Mouse (Mus musculus) adrenal gland, adult (tissue): ENCODE data around the gene Prr3.
A peak's percentile ranks its signal among the peaks of the same experiment; 100 is the strongest.
"Not testable (repeated sequence)": the region's sequence is repeated elsewhere in the genome, so short reads cannot be mapped to it uniquely, and the experiment has no call there.

Experiments
- DNase-seq, 2 experiments: peaks; one replicate each; pipeline ENCODE4 v3.0.0; 2022 to 2023; ENCODE audit warnings: low spot score in 1 of 2; ENCODE audit not compliant: inconsistent age in 2 of 2

Gene Prr3

DNA sequence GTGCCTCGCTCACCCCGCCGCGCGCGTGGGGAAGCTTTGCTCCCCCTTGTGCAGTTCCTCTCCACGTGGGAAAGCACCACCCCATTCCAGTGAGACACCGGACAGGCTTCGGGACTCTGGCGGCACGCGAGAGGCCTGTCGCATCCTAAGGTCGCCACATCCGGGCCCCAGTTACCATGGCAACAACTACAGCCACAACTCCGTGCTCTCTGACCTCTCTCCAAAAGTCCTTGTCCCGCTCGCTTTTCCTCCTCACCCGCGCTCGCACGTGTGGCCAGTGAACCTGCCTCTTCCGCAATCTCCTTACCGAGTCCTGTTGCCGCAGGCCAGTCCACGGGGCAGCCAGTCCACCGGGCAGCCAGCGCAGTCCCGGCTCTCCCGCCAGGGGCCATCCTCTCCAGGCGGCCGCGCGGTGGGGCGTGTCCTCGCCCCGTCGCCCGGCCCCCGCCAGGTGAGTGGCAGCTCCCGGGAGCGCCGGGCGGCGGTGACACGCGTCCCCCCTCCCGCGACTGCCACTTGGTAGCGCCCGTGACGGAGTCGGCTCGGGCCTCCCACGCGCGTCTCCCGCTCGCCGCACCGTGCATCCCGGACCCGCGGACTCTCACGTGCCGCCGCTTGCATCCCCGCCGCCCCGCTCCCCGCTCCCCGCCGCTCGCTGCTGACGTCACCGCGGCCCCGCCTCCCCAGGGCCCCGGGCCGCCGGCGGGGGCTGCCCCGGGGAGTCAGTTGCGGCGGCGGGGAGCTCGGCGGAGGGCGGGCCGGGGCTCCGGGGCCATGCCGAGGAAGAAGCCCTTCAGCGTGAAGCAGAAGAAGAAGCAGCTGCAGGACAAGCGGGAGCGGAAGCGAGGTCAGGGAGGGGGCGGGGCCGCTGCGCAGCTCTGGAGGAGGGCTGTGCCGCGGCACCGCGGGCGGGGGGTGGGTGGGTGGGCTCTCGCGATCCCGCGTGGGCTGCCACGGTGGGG, at the start of gene Prr3, which contains the start of gene Gnl1:
Gene Prr3 (minus strand): TSS at position 836 of the 962 bp plus-strand sequence.
Gene Gnl1 (plus strand): TSS at position 451 of the 962 bp plus-strand sequence.
- DNase-seq, result peak; percentile 95 to 99

DNA sequence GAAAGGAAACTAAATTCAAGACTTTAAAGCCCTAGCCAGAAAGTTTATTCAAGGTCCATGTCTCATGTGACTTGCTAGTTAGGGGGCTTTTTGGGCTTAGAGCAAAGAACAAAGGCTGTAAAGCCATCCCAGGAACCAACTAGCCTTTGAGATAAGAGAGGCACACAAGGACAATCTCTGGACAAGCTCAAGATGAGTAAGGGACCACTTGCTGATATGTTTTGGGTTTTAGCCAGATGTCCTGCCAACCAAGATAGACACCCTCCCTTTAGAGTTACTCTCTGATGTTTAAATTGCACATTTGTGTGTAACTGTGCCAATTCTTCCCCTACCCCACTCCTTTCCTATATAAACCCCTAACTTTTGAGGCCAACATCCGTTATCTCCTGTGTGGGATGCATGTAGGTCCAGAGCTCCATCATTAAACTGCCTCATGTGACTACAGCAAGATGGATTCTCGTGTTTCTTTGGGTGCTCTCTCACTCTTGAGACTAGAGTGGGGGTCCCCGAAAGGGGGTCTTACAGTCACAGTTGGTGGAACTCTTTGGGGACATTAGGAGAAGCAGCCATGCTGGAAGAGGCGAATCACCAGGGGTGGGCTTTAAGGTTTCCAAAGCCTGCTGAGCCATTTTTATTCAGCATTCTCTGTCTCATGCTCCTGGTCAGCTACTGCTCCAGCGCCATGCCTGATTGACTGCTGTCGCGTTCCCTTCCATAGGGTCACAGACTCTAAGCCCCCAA, 49.0 kb upstream of the Prr3 start:
- no peak for DNase-seq

DNA sequence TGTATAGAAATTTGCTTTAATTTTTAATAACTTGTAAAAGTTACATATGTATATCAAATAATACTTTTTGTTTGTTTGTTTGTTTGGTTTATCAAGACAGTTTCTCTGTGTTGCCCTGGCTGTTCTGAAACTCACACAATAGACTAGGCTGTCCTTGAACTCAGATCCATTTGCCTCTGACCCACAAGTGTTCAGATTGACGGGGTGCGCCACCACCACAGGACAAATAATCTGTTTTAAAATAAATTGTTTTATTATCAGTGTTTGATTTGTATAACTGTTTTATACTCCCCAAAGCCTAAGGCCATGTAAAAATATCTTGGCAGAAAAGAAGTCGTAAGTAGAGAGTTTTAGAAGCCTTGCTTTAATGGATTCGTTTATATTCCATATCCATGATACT, 47.6 kb upstream of the Prr3 start:
- DNase-seq, result no peak

DNA sequence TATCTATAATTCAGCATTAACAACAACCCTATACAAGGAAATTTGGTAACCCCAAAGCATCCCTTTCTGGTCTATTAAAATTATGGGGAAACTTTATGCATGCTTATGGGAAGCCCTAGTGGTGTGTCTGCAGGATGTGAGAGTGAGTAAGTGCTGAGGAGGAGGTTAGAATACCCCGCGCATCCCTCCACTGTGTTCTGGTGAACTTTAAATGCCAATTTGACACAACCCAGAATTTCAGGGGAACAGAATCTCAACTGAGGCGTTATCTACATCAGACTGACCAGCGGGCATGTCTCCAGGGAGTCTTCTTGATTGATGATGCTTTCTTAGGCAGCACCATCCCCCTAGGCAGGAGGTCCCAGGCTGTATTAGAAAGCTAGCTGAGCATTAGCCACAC, 45.9 kb upstream of the Prr3 start:
- no peak for DNase-seq

DNA sequence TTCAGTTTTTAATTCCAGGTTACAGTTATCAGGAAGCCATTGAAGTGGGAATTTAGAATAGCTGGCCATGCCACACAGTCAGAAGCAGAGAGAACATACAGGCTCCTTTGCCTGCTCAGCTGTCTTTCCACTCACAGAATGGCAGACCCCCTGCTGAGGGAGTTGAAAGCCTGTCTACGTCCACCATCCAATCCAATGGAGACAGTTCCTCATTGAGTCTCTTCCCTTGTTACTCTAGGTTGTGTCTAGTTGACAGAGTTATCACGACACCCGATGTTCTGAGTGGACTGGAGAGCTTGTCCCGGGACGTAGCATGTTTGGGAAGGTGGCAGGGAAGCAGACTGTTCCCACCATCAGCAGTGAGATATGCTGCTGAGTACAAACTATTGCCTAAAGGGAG, 45.2 kb upstream of the Prr3 start:
- no peak for DNase-seq

DNA sequence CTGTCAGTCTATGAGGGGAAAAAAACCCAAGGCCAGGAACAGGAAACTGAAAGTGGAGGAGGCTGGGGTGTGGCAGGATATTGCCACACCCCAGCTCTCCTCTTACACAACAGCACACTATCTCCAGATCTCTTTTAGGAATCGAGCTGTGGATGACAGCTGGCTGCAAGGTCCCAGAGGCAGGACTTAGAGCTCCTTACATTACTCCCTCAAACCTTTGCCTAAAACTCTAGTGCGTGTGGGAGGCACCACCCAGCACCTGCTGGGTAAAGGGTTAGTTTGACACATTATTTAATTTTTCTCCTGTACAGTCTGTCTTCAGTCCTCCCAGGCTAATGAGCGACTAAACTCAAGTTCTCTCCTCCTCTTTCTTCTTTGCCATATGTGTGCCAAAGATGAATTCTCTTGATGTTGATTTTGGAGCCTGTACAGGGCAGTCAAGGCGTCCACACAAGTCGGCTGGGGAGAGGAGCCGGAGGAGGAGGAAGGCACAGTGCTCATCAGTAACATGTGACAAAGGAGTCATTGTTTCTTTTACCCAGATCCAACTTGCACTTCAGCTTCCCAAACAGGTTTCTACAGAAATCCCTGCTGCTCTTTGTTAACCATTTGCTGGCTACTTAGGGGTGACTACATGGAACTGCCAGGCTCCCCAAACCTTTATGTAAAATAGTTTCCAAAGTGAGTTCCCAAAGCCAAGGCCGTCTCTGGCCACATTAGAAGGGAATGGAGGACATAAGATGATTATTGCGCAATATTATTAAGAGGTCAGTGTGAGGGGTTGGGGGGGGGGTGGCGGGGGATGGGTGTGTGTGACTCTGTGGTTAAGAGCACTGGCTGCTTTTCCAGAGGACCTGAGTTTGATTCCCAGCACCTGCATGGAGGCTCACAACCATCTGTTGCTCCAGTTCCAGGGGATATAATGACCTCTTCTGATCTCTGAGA, 43.9 kb upstream of the Prr3 start:
- peak; percentile 50 to 82 for DNase-seq

DNA sequence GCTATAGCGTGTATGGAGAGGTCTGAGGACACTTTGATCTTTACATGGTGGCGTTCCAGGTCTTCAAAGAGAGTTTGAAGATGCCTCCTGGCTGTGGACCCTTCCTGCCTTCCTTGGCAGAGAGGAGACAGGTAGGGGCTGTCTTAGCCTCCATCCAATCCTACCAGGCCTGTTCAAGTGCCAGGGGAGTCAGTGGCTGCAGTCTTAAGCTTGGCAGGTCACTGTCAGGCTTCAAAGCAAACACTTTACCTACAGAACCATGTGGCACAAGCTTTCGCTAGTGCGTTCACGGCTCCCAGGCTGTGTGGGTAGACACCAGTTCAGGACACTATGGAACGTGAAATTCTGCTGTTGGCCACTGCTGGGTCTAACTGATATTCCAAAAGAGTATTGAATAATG, 42.9 kb upstream of the Prr3 start:
- no peak for DNase-seq

DNA sequence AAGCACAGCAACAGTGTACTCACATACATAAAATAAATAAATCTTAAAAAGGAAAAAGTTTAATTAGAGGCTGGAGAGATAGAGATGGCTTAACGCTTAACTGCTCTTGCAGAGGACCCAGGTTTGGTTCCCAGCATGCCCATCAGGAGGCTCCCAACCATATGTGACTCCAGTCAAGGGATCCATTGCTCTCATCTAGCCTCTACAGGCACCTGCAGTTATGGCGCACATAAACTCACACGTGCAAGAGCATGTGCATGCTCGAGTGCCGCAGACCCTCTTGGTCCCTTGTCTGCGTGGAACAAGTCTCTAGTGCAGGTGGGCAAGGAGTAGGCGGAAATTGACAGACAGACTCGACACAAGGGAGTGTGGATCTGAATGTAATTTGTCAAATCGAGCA, 42.1 kb upstream of the Prr3 start:
- no peak for DNase-seq

DNA sequence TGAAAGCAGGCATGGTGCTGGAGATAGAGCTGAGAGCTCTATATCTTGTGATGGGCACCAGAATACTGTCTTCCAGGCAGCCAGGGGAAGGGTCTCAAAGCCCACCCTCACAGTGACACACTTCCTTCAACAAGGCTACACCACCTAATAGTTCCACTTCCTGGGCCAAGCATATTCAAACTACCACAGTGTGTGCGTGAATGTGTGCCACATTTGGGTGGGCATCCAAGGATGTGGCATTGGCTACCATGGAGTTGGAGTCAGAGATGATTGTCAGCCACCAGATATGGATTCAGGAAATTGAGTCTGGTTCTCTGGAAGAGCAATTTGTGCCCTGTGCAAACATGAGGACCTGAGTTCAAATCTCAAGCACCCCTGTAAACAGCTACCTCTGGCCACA, 41.3 kb upstream of the Prr3 start:
- peak in 1 of 2 experiments; percentile 49 for DNase-seq

DNA sequence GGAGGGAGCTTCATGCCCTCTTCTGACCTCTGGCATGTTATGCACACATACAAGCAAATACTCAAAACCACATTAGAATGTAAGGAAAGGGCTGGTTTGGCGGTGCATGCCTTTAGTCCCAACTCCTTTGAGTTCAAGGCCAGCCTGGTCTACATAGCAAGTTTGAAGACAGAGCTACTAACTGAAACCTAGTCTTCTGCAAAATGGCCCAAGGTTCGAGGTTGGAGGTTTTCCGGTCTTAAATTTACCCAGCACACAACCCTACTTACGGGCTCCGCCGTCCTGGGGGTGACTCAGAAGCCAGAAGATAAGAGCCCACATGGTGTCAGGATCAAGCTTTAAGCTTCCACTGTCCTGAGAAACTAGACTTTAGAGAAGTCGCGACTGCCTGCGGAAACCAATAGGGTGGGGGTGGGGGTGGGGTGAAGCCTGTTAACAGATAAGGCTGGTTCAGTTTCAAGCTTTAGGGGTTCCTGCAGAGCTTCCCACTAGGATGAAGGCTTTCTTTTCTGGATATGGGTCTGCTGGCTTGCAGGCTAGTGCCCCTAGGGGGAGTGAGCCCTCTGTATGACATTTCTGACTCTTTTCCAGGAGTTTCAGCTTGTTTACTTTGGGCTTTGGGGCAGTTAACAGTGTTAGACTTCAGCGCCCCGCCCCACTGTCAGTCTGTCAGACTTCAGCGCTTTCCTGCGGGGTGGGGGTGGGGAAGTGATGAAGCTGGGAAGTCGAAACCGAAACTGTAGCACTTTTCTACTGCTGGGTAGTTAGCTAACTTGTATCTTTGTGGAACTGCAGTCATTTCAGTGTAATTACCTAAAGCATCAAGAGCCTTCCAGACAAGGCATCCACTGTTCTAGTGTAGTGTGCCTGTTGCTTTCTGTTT, 40.4 kb upstream of the Prr3 start, which contains the start of gene H2-T24:
Gene H2-T24 (minus strand): TSS at position 370 of the 883 bp plus-strand sequence.
- peak; percentile 79 to 93 for DNase-seq

DNA sequence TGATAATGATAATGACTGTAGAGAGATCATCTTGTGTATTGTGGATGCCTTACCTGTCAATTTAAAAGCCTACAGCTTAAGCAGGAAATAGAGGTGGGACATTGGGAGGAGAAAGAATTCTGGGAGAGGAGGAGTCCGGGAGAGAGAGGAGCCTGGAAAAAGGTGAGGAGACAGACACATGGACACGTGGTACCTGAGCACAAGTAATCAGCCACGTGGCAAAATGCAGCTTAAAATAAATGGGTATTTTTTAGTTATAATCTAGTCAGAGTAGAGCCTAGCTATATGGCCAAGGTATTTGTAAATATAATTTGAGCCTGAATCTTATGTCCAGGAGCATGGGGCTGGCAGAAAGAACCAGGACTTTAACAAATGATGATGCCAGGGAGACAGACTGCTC, 39.5 kb upstream of the Prr3 start:
- DNase-seq, result no peak

DNA sequence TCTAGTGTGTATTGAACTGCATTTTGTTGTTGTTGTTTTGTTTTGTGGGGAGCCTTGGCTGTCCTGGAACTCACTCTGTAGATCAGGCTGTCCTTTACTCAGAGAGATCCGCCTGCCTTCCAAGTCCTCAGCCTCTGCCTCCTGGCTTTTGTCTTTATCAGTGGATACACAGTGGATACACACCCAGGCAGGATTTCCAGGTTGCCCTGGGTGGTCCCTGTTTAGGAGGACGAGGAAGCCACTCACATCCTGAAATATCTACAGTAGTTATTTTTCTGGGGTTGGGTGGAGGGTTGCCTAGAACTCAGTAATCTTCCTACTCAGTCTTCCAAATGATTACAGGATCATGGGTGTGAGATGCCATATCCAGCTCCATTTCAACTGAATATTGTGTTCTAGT, 38.9 kb upstream of the Prr3 start:
- DNase-seq, result peak in 1 of 2 experiments; percentile 71

DNA sequence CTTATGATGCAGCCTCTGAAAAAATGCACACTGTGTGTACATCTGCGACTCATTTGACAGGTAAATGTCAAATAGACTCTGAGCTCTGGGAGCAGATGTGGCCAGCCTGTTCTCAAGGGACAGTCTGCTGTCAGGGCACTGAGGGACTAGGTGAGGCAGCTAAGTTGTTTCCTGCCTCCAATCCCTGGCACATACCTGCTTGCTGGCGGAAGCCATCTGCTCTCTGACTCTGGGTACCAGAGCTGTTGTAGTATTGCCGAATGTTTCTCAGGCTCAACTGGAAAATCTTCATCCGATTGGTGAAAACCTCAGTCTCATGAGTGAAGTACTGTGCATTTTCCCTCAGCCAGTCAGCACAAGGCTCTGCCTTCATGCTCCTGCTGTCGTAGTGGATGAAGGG, 37.0 kb upstream of the Prr3 start:
- DNase-seq, result no peak

DNA sequence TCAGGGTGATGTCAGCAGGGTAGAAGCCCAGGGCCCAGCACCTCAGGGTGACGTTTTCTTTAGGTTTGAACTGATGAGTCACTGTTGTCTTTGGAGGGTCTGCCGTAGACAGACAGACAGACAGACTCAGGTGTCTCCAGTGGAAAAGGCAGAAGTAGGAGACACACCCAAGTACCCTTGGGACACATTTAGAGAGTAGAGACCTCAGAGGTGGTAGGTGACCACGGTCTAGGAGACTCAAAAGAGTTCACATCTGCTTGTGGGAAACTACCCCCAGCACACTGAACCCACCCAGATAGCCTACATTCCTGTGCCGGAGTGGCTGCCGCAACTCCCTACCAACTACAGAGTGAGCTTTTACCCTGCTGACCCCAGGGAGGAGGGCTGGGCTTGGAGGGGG, 34.9 kb upstream of the Prr3 start:
- no peak for DNase-seq

DNA sequence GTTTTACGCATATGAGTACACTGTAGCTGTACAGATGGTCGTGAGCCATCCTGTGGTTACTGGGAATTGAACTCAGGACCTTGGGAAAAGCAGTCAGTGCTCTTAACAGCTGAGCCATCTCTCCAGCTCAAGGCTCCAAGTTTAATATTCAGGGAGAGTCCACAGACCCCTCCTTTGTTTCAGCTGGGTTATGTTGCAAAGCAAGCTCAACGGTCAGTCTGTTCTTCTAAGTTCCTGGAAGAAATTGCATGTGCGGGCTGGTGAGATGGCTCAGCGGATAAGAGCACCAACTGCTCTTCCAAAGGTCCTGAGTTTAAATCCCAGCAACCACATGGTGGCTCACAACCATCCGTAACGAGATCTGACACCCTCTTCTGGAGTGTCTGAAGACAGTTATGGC, 24.4 kb upstream of the Prr3 start:
- not testable (repeated sequence) for DNase-seq

DNA sequence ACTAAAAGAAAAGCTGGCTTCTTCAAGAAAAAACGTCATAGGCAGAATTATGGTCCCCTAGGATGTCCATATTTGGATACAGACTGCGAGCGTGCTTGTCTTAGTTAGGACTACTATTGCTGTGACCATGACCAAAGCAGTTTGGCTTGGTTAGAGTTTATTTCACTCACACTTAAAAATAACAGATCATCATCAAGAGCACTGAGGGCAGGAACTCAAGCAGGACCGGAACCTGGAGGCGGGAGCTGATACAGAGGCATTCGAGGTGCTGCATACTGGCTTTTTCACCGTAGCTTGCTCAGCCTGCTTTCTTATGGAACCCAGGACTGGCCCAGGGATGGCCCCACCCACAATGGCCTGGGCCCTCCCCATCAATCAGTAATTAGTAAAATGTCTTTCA, 23.3 kb upstream of the Prr3 start:
- DNase-seq, result no peak

DNA sequence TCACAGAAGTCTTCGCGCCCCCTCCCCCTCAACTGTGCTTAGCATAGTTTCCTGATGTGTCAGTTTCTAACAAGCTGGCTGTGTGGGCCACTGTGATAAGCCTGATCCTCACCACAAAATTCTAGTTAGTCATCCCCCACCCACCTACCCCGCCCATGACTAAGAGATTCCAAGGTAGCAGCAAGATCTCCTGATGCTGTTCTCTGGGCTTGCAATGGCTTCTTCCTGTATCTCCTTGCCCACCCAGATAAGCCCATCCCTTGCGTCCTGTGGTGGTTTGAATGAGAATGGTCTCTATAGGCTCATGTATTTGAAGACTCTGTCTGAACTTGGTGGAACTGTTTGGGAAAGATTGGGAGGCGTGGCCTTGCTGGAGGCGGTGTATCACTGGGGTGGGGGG, 21.9 kb upstream of the Prr3 start:
- DNase-seq, result no peak

DNA sequence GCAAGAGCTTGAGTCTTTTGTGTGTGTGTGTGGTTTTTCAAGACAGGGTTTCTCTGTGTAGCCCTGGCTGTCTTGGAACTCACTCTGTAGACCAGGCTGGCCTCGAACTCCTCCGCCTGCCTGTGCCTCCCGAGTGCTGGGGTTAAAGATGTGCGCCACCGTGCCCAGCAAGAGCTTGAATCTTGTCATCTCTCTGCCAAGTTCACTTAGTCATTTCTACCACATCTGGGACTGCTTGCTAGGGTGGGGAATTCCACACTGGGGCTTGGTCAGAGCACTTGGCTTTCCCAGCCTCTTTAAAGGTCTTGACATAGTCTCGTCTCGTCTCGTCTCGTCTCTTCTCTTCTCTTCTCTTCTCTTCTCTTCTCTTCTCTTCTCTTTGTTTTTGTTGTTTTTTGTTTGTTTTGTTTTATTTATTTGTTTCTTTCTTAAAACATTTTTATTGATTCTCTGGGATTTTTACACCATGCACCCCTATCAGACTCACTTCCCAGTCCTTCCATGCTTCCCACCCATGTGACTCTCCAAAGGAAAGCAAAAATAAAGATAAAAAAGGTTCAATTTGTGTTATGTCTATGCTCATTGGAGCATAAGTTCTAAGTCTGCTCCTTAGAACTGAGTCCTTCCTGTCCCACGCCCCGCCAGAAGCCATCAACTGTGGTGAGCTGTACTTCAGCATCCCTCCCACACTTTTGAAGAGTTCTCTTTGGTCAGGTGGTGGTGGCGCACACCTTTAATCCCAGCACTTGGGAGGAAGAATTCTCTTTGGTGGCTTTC, 21.3 kb upstream of the Prr3 start:
- peak in 1 of 2 experiments; percentile 38 for DNase-seq

DNA sequence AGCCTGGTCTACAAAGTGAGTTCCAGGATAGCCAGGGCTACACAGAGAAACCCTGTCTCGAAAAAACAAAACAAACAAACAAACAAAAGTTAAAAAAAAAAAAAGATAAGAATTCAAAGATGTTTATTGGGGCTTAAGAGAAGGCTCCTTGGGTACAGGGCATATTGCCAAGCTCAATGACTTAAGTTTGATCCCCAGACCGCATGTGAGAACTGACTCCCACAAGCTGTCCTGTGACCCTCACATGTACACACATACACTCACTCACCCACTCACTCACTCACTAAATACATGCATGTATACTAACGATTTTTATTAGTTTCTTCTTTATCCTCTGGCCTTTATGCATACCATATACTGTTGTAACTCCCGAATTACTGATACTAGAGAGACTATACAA, 20.3 kb upstream of the Prr3 start:
- DNase-seq, result no peak
